Mouse (Mus musculus) C2C12 (cell line): ENCODE data around the gene Cdipt.

Experiments used
- CTCF ChIP-seq: IDR thresholded peaks from one replicate; pipeline ENCODE4 v1.5.1; 2011; ENCODE audit not compliant: control insufficient read depth, insufficient read depth, insufficient read length
- FOSL1 ChIP-seq: IDR thresholded peaks from one replicate; pipeline ENCODE4 v1.8.0; 2011; ENCODE audit warnings: mild to moderate bottlenecking, low read length; ENCODE audit not compliant: poor library complexity, insufficient read depth, severe bottlenecking
- MAX ChIP-seq: IDR thresholded peaks from one replicate; pipeline ENCODE4 v1.6.1; 2011; ENCODE audit warnings: mild to moderate bottlenecking, control low read depth
- MYOD1 ChIP-seq: IDR thresholded peaks from one replicate; pipeline ENCODE4 v1.6.1; 2011; ENCODE audit warnings: low read depth; ENCODE audit not compliant: control insufficient read depth, insufficient read length
- USF1 ChIP-seq: IDR thresholded peaks from one replicate; pipeline ENCODE4 v1.6.1; 2011; ENCODE audit warnings: low read depth, mild to moderate bottlenecking, control low read depth, moderate library complexity

DNA sequence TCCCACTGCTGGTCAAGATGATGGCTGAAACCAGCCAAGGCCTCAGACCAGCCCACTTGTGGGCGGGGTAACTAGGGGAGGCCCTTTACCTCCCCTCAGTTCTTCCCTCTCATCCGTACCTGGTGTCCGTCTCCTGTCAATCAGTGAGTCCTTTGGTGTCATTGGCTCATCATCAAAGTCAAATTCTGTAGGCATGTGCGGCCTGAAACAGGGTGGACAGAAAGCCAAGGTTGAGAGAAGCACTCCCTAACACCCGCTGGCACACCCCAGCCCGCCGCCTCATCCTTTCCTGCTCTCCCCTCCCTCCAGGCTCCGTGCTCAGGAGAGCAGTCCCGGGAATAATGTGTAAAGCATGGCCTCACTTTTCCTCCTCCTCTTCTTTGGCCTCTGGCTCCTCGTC lies 40.4 kb downstream of the Cdipt start:
- TF ChIP-seq CTCF (no peak), USF1 (no peak), MAX (no peak), FOSL1 (no peak), MYOD1 (no peak)
